Mouse (Mus musculus): ENCODE measurements at regions not wholly inside any gene's neighbourhood (a gene's known extent, or its start where the extent isn't known, plus 50 kb on each side); places are given as distances from the start of the nearest gene placed in this dataset.
A peak's percentile ranks its signal among the peaks of the same experiment; 100 is the strongest.

- H3K4me1 ChIP-seq (ENCODE audit: control insufficient read depth, insufficient read depth, low read depth, low read length): peaks cover 30% of the 10 kb centered on the region
- ATAC-seq: no peak
- whole genome bisulfite sequencing: 72% methylated on average over 7 of the region's 7 CpGs
These were observed 107.4 kb downstream of the Tomm20 start for GRCm38 (mm10) chr8:126838228-126838627.

DNA sequence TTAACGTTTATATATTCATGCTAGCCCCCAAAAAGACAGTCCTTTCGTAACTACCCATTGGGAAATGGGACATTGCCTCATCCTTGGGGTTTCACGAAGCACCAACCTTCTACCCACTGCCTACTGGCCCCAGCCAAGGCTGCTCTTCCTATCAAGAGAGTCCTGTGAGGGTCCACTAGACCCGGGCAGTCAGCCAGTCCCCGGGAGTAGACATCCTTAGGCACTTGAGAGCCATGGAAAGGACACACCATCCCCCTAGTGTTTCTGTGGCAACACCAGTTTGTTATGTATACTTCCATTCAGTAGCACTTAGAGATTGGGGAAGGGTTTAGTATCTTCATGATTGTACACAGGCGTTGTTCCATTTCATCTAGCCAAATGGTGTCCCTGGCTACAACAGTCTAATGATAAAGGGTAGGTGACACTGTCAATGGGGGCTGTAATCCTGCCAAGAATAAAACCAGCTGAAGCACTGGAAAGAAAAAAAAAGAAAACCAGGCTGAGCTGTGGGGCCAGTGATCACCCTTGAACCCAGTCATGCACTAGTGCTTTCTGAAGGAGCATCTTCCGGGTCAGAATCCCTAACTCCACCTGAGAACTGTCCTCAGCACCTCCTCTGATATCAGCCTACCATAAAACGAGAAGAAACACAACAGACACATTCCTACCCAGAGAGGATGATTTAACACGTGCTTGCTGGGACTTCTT is 108.2 kb downstream of the Tomm20 start:
- H3K27ac ChIP-seq (ENCODE audit: low read depth, low read length): 0 out of 2 replicates have a peak overlapping the region, but pooled peaks have one; percentile 31
- H3K27me3 ChIP-seq (replicated peaks; ENCODE audit: control insufficient read depth, insufficient read depth, low read length): no peaks in the 10 kb centered on the region
- 0 out of 2 replicates have a peak, but pooled peaks have one; percentile 32 for ATAC-seq
- 71% methylated on average over 9 of the region's 9 CpGs for WGBS
- H3K9ac ChIP-seq (ENCODE audit: low read depth, low read length): no peak overlapping the region
- H3K4me2 ChIP-seq (ENCODE audit: low read length): no peak overlapping the region
- no peaks in the 10 kb centered on the region for H3K36me3 ChIP-seq (ENCODE audit: control insufficient read depth, insufficient read depth, low read length)
- peaks cover 35% of the 10 kb centered on the region for H3K4me1 ChIP-seq (ENCODE audit: control insufficient read depth, insufficient read depth, low read depth, low read length)
- no peak overlapping the region for H3K4me3 ChIP-seq (ENCODE audit: low read length)
- no peaks in the 10 kb centered on the region for H3K9me3 ChIP-seq (ENCODE audit: control insufficient read depth, low read length)

More at GRCm38 (mm10) chr8:126838228-126838627, 107.4 kb downstream of the Tomm20 start:
- Histone ChIP-seq H3K4me3 (ENCODE audit: low read length) (no peak overlapping the region), H3K27ac (ENCODE audit: low read depth, low read length) (peak overlapping the region; percentile 81; the same call in 1 of the 2 replicates), H3K9me3 (ENCODE audit: control insufficient read depth, low read length) (no peaks in the 10 kb centered on the region), H3K36me3 (ENCODE audit: control insufficient read depth, insufficient read depth, low read length) (no peaks in the 10 kb centered on the region), H3K4me2 (ENCODE audit: low read length) (no peak overlapping the region), H3K9ac (ENCODE audit: low read depth, low read length) (no peak overlapping the region), H3K27me3 (replicated peaks; ENCODE audit: control insufficient read depth, insufficient read depth, low read length) (no peaks in the 10 kb centered on the region)

GRCm38 (mm10) chr8:126835554-126835953 is 110.1 kb downstream of the Tomm20 start:
- no peak overlapping the region for H3K4me2 ChIP-seq (ENCODE audit: low read length)
- no peak overlapping the region for H3K27ac ChIP-seq (ENCODE audit: low read depth, low read length)
- H3K4me1 ChIP-seq (ENCODE audit: control insufficient read depth, insufficient read depth, low read depth, low read length): peaks cover 35% of the 10 kb centered on the region
- no peak overlapping the region for H3K4me3 ChIP-seq (ENCODE audit: low read length)
- ATAC-seq: no peak
- H3K36me3 ChIP-seq (ENCODE audit: control insufficient read depth, insufficient read depth, low read length): no peaks in the 10 kb centered on the region
- 82% methylated on average over 7 of the region's 7 CpGs for WGBS
- no peaks in the 10 kb centered on the region for H3K27me3 ChIP-seq (replicated peaks; ENCODE audit: control insufficient read depth, insufficient read depth, low read length)
- H3K9ac ChIP-seq (ENCODE audit: low read depth, low read length): no peak overlapping the region
- H3K9me3 ChIP-seq (ENCODE audit: control insufficient read depth, low read length): no peaks in the 10 kb centered on the region

DNA sequence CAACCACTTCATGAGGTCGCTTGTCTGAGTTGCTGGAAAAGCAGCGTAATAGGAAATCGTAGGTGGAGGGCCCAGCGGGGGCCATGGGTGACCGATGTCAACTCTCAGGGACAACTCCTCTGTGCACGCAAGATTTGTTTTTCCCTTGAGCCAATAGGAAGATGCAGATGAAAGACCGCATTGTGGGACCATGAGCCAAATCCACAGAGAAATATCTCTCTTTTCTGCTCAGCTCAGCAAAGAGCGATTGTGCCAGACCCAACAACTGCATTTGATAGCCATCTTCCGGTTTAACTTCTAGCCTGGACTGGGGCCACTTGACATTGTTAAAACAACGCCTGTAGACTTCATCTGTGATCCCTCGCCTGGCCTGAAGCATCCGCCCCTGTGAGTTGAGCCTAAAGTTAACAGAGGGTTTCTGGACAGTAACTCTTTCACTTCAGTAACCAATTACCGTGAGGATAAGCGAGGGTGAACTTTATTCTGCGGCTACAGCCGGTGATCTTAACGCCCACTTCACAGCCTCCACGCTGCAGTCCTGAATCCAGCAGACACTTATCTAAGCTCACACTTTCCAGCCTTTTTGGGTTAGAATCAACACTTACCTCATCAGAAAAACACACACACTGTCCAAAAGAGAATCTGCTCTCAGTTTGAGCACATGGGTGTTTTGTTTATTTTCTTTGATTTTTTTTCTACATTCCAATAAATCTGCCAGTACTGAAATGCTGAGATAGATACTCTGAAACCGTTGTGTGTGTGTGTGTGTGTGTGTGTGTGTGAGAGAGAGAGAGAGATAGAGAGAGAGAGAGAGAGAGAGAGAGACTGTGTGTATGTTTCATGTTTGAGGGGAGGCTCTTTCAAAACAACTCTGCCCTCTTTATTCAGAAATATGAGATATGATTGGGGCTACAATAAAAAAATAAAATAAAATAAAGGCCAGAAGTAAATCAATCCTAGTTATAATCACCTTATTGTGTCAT is 111.9 kb downstream of the Tomm20 start:
- peak overlapping the region; percentile 15 for H3K27ac ChIP-seq (ENCODE audit: low read depth, low read length)

GRCm38 (mm10) chr8:126833006-126833405 is 112.6 kb downstream of the Tomm20 start:
- Histone ChIP-seq H3K36me3 (ENCODE audit: control insufficient read depth, insufficient read depth, low read length) (no peaks in the 10 kb centered on the region), H3K27ac (ENCODE audit: low read depth, low read length) (peak overlapping the region; percentile 14), H3K4me2 (ENCODE audit: low read length) (no peak overlapping the region), H3K27me3 (replicated peaks; ENCODE audit: control insufficient read depth, insufficient read depth, low read length) (no peaks in the 10 kb centered on the region), H3K9me3 (ENCODE audit: control insufficient read depth, low read length) (no peaks in the 10 kb centered on the region), H3K4me1 (ENCODE audit: control insufficient read depth, insufficient read depth, low read depth, low read length) (peaks cover 16% of the 10 kb centered on the region), H3K9ac (ENCODE audit: low read depth, low read length) (0 out of 2 replicates have a peak overlapping the region, but pooled peaks have one; percentile 4), H3K4me3 (ENCODE audit: low read length) (no peak overlapping the region)
- no peak for ATAC-seq
- WGBS: 22% methylated on average over 5 of the region's 5 CpGs

More for the DNA sequence above, 111.9 kb downstream of the Tomm20 start:
- Histone ChIP-seq H3K9ac (ENCODE audit: low read depth, low read length) (no peak overlapping the region), H3K4me2 (ENCODE audit: low read length) (no peak overlapping the region), H3K9me3 (ENCODE audit: control insufficient read depth, low read length) (no peaks in the 10 kb centered on the region), H3K4me3 (ENCODE audit: low read length) (no peak overlapping the region), H3K36me3 (ENCODE audit: control insufficient read depth, insufficient read depth, low read length) (no peaks in the 10 kb centered on the region), H3K27me3 (replicated peaks; ENCODE audit: control insufficient read depth, insufficient read depth, low read length) (no peaks in the 10 kb centered on the region), H3K4me1 (ENCODE audit: control insufficient read depth, insufficient read depth, low read depth, low read length) (peaks cover 22% of the 10 kb centered on the region)
- ATAC-seq: no peak
- WGBS: 56% methylated on average over 19 of the region's 19 CpGs

DNA sequence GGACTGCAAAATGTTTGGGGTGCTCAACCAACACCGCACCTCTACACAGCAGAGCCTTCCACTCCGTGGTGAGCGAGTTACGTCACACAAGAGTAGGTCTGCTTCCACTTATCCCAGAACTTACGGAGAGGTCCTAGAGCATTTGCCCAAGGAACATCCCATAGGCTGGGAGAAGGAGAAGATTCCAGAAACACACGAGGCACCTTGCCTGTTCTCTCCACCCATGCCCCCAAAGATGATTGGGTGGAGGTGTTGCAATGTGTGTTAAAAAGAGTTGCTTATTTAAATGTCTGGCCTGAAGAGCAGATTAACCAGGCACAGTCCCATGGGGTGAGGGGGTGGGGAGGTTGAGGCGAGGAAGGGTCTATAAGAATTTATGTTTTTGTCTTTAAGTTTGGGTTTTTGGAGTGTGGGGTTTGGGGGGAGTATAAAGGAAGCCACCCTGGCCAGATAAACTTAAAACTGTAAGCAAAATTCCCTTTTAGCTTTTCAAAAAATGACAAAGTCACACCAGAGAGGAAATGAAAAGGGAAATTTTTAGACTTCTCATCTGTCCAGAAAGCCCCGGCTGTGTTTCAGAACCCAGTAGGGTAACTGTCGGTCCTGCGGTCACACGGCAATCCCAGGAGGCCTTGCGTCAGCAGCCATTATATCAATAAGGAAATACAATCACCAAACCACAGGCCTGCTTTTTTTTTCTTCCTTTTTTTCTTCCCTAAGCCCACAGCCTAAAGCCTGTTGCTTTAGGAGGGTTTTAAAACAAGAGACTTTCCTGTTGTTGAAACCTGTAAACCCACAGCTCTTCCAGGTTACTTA is 113.3 kb downstream of the Tomm20 start:
- WGBS: 74% methylated on average over 12 of the region's 12 CpGs
- H3K4me1 ChIP-seq (ENCODE audit: control insufficient read depth, insufficient read depth, low read depth, low read length): peaks cover 18% of the 10 kb centered on the region
- no peaks in the 10 kb centered on the region for H3K27me3 ChIP-seq (replicated peaks; ENCODE audit: control insufficient read depth, insufficient read depth, low read length)
- no peaks in the 10 kb centered on the region for H3K36me3 ChIP-seq (ENCODE audit: control insufficient read depth, insufficient read depth, low read length)
- no peak overlapping the region for H3K4me3 ChIP-seq (ENCODE audit: low read length)
- no peak overlapping the region for H3K27ac ChIP-seq (ENCODE audit: low read depth, low read length)
- H3K9ac ChIP-seq (ENCODE audit: low read depth, low read length): no peak overlapping the region
- ATAC-seq: no peak
- no peaks in the 10 kb centered on the region for H3K9me3 ChIP-seq (ENCODE audit: control insufficient read depth, low read length)
- H3K4me2 ChIP-seq (ENCODE audit: low read length): no peak overlapping the region

DNA sequence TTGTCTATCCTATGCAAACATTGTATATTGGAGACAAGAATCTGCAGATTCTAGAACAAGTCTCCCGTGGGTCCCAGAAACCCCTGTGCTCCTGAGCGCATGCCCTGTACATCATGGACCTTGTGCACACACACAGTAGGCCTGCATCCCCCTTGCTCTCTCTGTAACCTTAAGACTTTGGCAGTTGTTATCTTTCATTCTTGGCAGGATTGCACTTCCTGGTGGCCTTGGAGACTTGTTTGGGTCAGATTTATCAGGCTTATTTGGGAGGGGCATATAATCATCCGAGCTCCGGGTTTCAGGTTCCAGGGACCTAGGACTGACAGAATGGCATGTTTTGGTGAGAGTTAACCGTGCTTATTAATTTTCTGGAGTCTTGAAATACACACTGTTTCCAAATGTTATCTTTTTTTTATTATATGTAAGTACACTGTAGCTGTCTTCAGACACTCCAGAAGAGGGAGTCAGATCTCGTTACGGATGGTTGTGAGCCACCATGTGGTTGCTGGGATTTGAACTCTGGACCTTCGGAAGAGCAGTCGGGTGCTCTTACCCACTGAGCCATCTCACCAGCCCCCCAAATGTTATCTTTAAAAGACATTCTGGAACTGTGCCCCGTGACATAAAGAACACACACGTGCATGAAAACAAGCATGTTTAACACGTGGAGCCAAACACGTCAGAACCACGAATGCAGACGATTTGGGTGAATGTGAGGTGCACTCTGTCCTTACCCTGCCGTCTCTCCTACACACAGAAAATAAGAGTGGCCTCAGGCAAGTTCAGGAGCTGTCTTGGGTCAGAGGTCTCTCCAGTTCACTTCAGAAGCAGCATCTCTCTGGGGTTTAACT is 114.1 kb downstream of the Tomm20 start:
- H3K9me3 ChIP-seq (ENCODE audit: control insufficient read depth, low read length): no peaks in the 10 kb centered on the region
- 93% methylated on average over 16 of the region's 16 CpGs for WGBS
- peaks cover 23% of the 10 kb centered on the region for H3K4me1 ChIP-seq (ENCODE audit: control insufficient read depth, insufficient read depth, low read depth, low read length)
- ATAC-seq: no peak
- H3K27ac ChIP-seq (ENCODE audit: low read depth, low read length): no peak overlapping the region
- no peak overlapping the region for H3K4me2 ChIP-seq (ENCODE audit: low read length)
- no peaks in the 10 kb centered on the region for H3K36me3 ChIP-seq (ENCODE audit: control insufficient read depth, insufficient read depth, low read length)
- no peak overlapping the region for H3K4me3 ChIP-seq (ENCODE audit: low read length)
- no peak overlapping the region for H3K9ac ChIP-seq (ENCODE audit: low read depth, low read length)
- no peaks in the 10 kb centered on the region for H3K27me3 ChIP-seq (replicated peaks; ENCODE audit: control insufficient read depth, insufficient read depth, low read length)

- Histone ChIP-seq H3K27me3 (replicated peaks; ENCODE audit: control insufficient read depth, insufficient read depth, low read length) (no peaks in the 10 kb centered on the region), H3K36me3 (ENCODE audit: control insufficient read depth, insufficient read depth, low read length) (no peaks in the 10 kb centered on the region), H3K4me3 (ENCODE audit: low read length) (no peak overlapping the region), H3K9ac (ENCODE audit: low read depth, low read length) (no peak overlapping the region), H3K9me3 (ENCODE audit: control insufficient read depth, low read length) (no peaks in the 10 kb centered on the region), H3K27ac (ENCODE audit: low read depth, low read length) (no peak overlapping the region), H3K4me2 (ENCODE audit: low read length) (no peak overlapping the region), H3K4me1 (ENCODE audit: control insufficient read depth, insufficient read depth, low read depth, low read length) (peaks cover 34% of the 10 kb centered on the region)
- 44% methylated on average over 5 of the region's 5 CpGs for WGBS
- ATAC-seq: no peak
These were observed 115.5 kb downstream of the Tomm20 start for GRCm38 (mm10) chr8:126830242-126830530.

All from hindbrain, embryonic 16.5 days (tissue).